Mouse (Mus musculus) liver, embryonic 11.5 days (tissue): ENCODE measurements around the gene Acox1. TPM values are rescaled to one million over a fixed set of nuclear protein-coding genes. Genes with fewer than 3 reads are reported as not detected.

Experiments
- ATAC-seq: fragments of 200-750 bp; cut with Nextera tagmentation; replicated peaks from 2 replicates; pipeline ENCODE4 v1.8.0; 2017; ENCODE audit warnings: moderate number of reproducible peaks, mild to moderate bottlenecking, moderate TSS enrichment, moderate library complexity; ENCODE audit not compliant: low FRiP score
- DNase-seq: peaks from one replicate; pipeline ENCODE4 v3.0.0-alpha.2; 2017; ENCODE audit warnings: low spot score
- H3K27ac ChIP-seq: fragments of 300-500 bp; sonication (generic); 2 replicates; pipeline ENCODE4 v1.5.1; 2014; ENCODE audit warnings: mild to moderate bottlenecking, low read depth, low read length, control low read depth
- H3K27me3 ChIP-seq: fragments of 300-500 bp; sonication (generic); replicated peaks from 2 replicates; pipeline ENCODE4 v1.6.1; 2014; ENCODE audit warnings: low read length, mixed read lengths; ENCODE audit not compliant: control insufficient read depth, insufficient read depth
- H3K36me3 ChIP-seq: fragments of 300-500 bp; sonication (generic); 2 replicates; pipeline ENCODE4 v1.6.1; 2014; ENCODE audit warnings: mild to moderate bottlenecking, low read length, moderate library complexity, mixed read lengths; ENCODE audit not compliant: control insufficient read depth, insufficient read depth
- H3K4me1 ChIP-seq: fragments of 300-500 bp; sonication (generic); replicated peaks from 2 replicates; pipeline ENCODE4 v1.6.1; 2014; ENCODE audit warnings: low read length, mixed read lengths; ENCODE audit not compliant: control insufficient read depth, insufficient read depth
- H3K4me2 ChIP-seq: fragments of 300-500 bp; sonication (generic); 2 replicates; pipeline ENCODE4 v1.6.1; 2014; ENCODE audit warnings: mild to moderate bottlenecking, control low read depth, moderate library complexity
- H3K4me3 ChIP-seq: fragments of 300-500 bp; sonication (generic); 2 replicates; pipeline ENCODE4 v1.5.1; 2014; ENCODE audit warnings: low read depth, low read length, control low read depth
- H3K9ac ChIP-seq: fragments of 300-500 bp; sonication (generic); 2 replicates; pipeline ENCODE4 v1.6.1; 2014; ENCODE audit warnings: low read depth, low read length, control low read depth
- H3K9me3 ChIP-seq: fragments of 300-500 bp; sonication (generic); 2 replicates; pipeline ENCODE4 v1.6.1; 2016; ENCODE audit warnings: low read length, inconsistent platforms, mixed read lengths; ENCODE audit not compliant: control insufficient read depth
- WGBS: fragments of 180-500 bp; shearing (Covaris S2); extraction: QIAGEN DNeasy Blood & Tissue Kit; methylation state at CpG from one replicate; pipeline ENCODE4 v1.1.7; 2014; 5-methylcytosine and 5-hydroxymethylcytosine counted together
- polyA plus RNA-seq: library from polyadenylated mRNA; unstranded; fragments of >200 nt; fragmentation: Nextera tagmentation; extraction: Ambion mirVana; gene quantifications from 2 replicates; pipeline ENCODE4 v1.2.1, GENCODE M21; 2014

The Acox1 gene
- polyA plus RNA-seq, 1 experiment from 2014 or later = 23.6 TPM

DNA sequence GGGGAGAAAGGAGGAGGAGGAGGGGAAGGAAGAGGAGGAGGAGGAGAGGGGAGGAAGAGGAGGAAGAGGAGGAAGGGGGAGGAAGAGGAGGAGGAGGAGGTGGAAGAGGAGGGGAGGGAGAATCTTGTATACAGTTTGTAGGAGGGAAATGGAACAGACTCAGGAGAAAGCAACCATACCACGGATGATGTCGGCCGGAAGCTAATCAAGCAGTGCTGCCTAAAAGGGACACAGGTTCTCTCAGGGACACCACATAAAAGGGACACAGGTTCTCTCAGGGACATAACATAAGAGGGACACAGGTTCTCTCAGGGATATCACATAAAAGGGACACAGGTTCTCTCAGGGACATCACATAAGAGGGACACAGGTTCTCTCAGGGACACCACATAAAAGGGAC lies 29.6 kb downstream of the Acox1 start:
- no peak overlapping the region for H3K4me2 ChIP-seq
- DNase-seq (no peak), ATAC-seq (no peak)
- H3K27me3 ChIP-seq = no peaks in the 10 kb centered on the region
- WGBS = 77% methylated on average over 3 of the region's 3 CpGs
- peaks cover 10% of the 10 kb centered on the region; the same call in 1 of the 2 replicates for H3K36me3 ChIP-seq
- no peak overlapping the region for H3K4me3 ChIP-seq
- H3K9me3 ChIP-seq = no peaks in the 10 kb centered on the region
- H3K4me1 ChIP-seq = 0 out of 2 replicates have a peak, but pooled peaks cover 5% of the 10 kb centered on the region
- no peak overlapping the region for H3K9ac ChIP-seq
- H3K27ac ChIP-seq = no peak overlapping the region

DNA sequence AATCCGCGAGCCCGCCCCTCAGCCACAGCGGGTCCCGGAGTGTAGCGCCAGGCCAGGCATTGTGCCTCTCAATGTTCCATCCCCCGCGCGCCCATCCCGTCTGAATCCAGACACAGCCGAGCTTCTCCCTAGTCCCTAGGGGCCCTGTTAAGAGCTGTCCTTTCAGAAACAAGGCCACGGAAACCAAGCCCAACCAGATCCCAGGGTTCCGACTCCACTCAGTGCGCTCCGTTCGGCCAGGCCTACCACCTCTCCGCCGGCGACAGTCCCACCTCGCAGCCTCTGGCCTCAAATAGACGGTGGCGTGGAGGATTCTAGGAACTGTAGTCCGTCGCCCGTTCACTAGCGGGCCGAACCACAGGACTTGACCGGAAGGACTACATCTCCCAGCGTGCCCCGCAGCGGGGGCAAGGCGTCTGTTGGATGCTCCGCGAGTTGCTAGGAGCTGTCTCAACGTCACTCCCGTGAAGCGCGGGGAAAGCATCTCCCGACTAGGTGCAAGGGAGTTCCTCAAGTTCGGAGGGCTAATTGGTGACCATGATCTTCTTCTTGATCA lies 30.9 kb downstream of the Acox1 start, which contains the start of gene Fbf1:
Gene Fbf1 (minus strand): TSS at position 283 of the 556 bp plus-strand sequence.
- H3K9me3 ChIP-seq = no peaks in the 10 kb centered on the region
- peaks cover 3% of the 10 kb centered on the region; the same call in 1 of the 2 replicates for H3K36me3 ChIP-seq
- peak within 1 kb of the TSS; percentile 83 for H3K4me2 ChIP-seq
- peak within 1 kb of the TSS; percentile 44 for H3K27ac ChIP-seq
- WGBS = under 1% methylated on average over 40 of the region's 40 CpGs
- H3K9ac ChIP-seq = peak within 1 kb of the TSS; percentile 74
- H3K27me3 ChIP-seq = no peaks in the 10 kb centered on the region
- H3K4me1 ChIP-seq = 0 out of 2 replicates have a peak, but pooled peaks cover 5% of the 10 kb centered on the region
- ATAC-seq = peak; percentile 98
- peak within 1 kb of the TSS; percentile 65 for H3K4me3 ChIP-seq
- peak; percentile 90 for DNase-seq

- H3K36me3 ChIP-seq = no peaks in the 10 kb centered on the region; the same call in 1 of the 2 replicates
- peak overlapping the region; percentile 74 for H3K9ac ChIP-seq
- H3K9me3 ChIP-seq = no peaks in the 10 kb centered on the region
- no peak for ATAC-seq
- 15% methylated on average over 6 of the region's 6 CpGs for WGBS
- peak overlapping the region; percentile 65 for H3K4me3 ChIP-seq
- no peak for DNase-seq
- H3K4me1 ChIP-seq = 0 out of 2 replicates have a peak, but pooled peaks cover 5% of the 10 kb centered on the region
- H3K27ac ChIP-seq = peak overlapping the region; percentile 44
- H3K27me3 ChIP-seq = no peaks in the 10 kb centered on the region
- H3K4me2 ChIP-seq = peak overlapping the region; percentile 83
Measured at GRCm38 (mm10) chr11:116167232-116167631, 31.6 kb downstream of the Acox1 start.

GRCm38 (mm10) chr11:116163002-116163401 lies 35.8 kb downstream of the Acox1 start:
- DNase-seq = no peak
- no peaks in the 10 kb centered on the region for H3K27me3 ChIP-seq
- H3K9ac ChIP-seq = no peak overlapping the region
- 0 out of 2 replicates have a peak, but pooled peaks cover 7% of the 10 kb centered on the region for H3K4me1 ChIP-seq
- WGBS = 67% methylated on average over 9 of the region's 9 CpGs
- H3K4me3 ChIP-seq = no peak overlapping the region
- no peak overlapping the region for H3K27ac ChIP-seq
- H3K9me3 ChIP-seq = no peaks in the 10 kb centered on the region
- ATAC-seq = no peak
- peaks cover 7% of the 10 kb centered on the region for H3K36me3 ChIP-seq
- H3K4me2 ChIP-seq = no peak overlapping the region

DNA sequence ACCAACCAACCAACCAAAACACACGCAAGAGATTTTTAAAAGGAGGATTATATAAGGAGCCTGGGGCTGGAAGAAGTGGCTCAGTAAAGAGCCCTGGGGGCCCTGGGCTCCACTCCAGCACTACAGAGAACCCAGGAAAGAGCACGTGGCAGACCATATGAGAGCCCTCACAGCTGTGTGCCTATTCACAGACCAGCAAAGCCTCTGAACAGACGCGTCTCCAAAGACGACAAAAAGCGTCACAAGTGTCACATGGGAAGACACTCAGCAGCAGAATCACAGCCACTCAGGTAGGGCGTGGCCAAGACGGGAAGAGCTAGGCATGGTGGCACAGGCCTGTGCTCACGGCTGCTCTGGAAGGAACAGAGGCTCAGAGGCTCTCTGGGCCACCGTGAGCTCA lies 36.7 kb downstream of the Acox1 start:
- 0 out of 2 replicates have a peak, but pooled peaks cover 7% of the 10 kb centered on the region for H3K4me1 ChIP-seq
- no peak overlapping the region for H3K4me2 ChIP-seq
- 80% methylated on average over 10 of the region's 10 CpGs for WGBS
- H3K27ac ChIP-seq = no peak overlapping the region
- DNase-seq (no peak), ATAC-seq (no peak)
- no peak overlapping the region for H3K9ac ChIP-seq
- H3K36me3 ChIP-seq = peaks cover 13% of the 10 kb centered on the region
- H3K27me3 ChIP-seq = no peaks in the 10 kb centered on the region
- no peaks in the 10 kb centered on the region for H3K9me3 ChIP-seq
- H3K4me3 ChIP-seq = no peak overlapping the region

DNA sequence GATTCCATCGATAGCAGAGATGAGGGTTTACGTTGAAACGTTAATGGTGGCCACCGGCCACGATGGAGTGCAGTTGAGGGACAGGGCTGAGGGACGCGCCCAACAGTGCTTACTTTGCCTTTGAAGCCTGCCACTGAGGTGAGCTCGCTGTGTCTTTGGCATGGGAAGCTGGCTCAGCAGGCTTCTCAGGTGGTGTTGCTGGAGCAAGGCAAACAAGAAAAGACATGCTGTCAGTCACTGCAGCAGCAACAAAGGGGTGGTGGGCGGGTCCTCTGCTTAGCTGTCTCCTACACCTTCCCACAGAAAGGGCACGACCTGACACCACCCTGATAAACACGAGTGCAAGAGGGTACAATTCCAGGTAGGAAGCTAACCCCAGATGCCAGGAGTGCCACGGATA lies 37.5 kb downstream of the Acox1 start:
- ATAC-seq = no peak
- H3K9ac ChIP-seq = no peak overlapping the region
- no peaks in the 10 kb centered on the region for H3K9me3 ChIP-seq
- DNase-seq = no peak
- no peak overlapping the region for H3K4me3 ChIP-seq
- H3K27ac ChIP-seq = no peak overlapping the region
- WGBS = 62% methylated on average over 12 of the region's 12 CpGs
- 0 out of 2 replicates have a peak, but pooled peaks cover 5% of the 10 kb centered on the region for H3K4me1 ChIP-seq
- no peaks in the 10 kb centered on the region for H3K27me3 ChIP-seq
- peaks cover 14% of the 10 kb centered on the region for H3K36me3 ChIP-seq
- H3K4me2 ChIP-seq = no peak overlapping the region

DNA sequence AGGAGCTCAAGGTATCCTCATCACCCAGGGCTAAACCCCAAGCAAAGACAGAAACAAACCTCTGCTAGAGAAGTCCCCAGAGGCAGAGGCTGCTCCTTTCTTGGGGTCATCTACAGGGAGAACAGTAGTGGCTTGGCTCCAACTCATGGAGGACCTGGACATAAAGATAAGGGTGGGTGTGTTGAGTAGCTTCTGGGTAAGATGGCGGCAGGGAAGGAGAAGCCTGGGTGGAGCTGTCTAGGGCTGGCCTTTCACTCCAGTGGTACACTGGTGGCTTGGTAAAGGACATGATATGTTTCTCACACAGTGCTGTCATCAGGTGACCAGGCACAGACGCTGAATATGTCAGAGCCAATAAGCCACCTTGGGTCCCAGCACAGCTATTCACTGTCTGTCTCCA lies 47.9 kb downstream of the Acox1 start:
- 69% methylated on average over 2 of the region's 2 CpGs for WGBS
- peak; percentile 84 for ATAC-seq
- Histone ChIP-seq H3K4me2 (no peak overlapping the region), H3K4me1 (peaks cover 12% of the 10 kb centered on the region), H3K9ac (no peak overlapping the region; the same call in 1 of the 2 replicates), H3K27ac (peak overlapping the region; percentile 61), H3K36me3 (peaks cover 52% of the 10 kb centered on the region), H3K27me3 (no peaks in the 10 kb centered on the region), H3K4me3 (no peak overlapping the region), H3K9me3 (no peaks in the 10 kb centered on the region)
- no peak for DNase-seq

DNA sequence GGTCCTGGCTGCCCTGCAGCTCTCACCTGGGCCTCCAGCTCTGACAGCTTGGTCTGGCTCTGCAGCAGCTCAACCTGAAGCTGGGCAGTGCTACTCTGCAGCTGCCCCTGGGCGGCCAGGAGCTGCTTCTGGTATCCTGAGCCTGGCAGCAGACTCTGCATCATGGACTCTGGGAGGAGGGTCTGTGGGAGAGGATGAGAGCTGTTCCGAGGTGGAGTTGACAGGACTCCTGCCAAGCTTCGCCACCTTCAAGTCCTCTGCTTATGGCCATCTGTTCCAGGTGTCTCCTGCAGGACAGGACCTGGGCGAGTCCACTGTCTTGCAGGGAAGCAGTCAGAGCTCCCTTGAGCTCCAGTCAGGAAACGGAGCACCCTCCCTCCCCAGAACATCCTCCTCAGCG lies 49.5 kb downstream of the Acox1 start:
- no peaks in the 10 kb centered on the region for H3K27me3 ChIP-seq
- ATAC-seq (no peak), DNase-seq (no peak)
- no peak overlapping the region for H3K27ac ChIP-seq
- peaks cover 12% of the 10 kb centered on the region for H3K4me1 ChIP-seq
- no peak overlapping the region for H3K4me3 ChIP-seq
- peaks cover 55% of the 10 kb centered on the region for H3K36me3 ChIP-seq
- WGBS = 85% methylated on average over 6 of the region's 6 CpGs
- H3K9me3 ChIP-seq = no peaks in the 10 kb centered on the region
- H3K9ac ChIP-seq = no peak overlapping the region
- no peak overlapping the region for H3K4me2 ChIP-seq

DNA sequence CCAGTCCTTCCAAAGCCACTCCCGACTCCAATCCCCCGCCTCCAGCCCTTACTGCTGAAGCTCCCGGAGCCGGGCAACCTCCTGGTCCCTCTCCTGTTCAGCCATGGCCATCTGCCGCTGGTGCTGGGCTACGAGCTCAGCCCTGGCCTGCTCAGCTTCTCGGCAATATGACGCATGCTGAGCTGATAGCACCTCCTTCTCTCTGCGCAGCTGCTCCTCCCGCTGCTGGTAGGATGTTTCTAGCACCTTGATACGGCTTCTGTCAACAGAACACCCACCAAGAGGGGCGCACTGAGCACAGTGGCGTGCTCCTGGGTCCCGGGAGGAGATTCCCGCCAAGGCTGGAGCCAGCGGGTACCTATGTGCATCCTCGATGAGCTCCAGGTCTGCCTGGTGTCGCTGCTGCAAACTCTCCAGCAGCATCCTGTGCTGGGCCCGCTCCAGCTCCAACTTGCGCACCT lies 50.1 kb downstream of the Acox1 start:
- Histone ChIP-seq H3K9me3 (no peaks in the 10 kb centered on the region), H3K9ac (no peak overlapping the region), H3K4me3 (no peak overlapping the region), H3K27me3 (no peaks in the 10 kb centered on the region), H3K4me2 (no peak overlapping the region), H3K36me3 (peaks cover 55% of the 10 kb centered on the region), H3K27ac (no peak overlapping the region), H3K4me1 (peaks cover 12% of the 10 kb centered on the region)
- WGBS = 73% methylated on average over 20 of the region's 20 CpGs
- DNase-seq (no peak), ATAC-seq (no peak)
